Mouse (Mus musculus) liver, adult 2 months (tissue): ENCODE measurements around the gene Cyb561a3. TPM values are rescaled to one million over a fixed set of nuclear protein-coding genes. Genes with fewer than 3 reads are reported as not detected.
A peak's percentile ranks its signal among the peaks of the same experiment; 100 is the strongest.

ENCODE experiments used
- DNase-seq: peaks from one replicate; pipeline ENCODE4 v3.0.0-alpha.2; 2011; ENCODE audit warnings: low read depth, low spot score; ENCODE audit errors: extremely low read depth
- H3K27ac ChIP-seq: fragments of 200-500 bp; replicated peaks from 2 replicates; pipeline ENCODE4 v1.5.1; 2012; ENCODE audit warnings: low read depth, mild to moderate bottlenecking, control low read depth, inconsistent platforms, low read length; ENCODE audit not compliant: insufficient read depth
- H3K27me3 ChIP-seq: fragments of 200-500 bp; 2 replicates; pipeline ENCODE4 v1.6.1; 2012; ENCODE audit warnings: mild to moderate bottlenecking, moderate library complexity, low read length, inconsistent platforms; ENCODE audit not compliant: control insufficient read depth, insufficient read depth
- H3K36me3 ChIP-seq: fragments of 200-500 bp; 2 replicates; pipeline ENCODE4 v1.6.1; 2012; ENCODE audit warnings: low read length, inconsistent platforms; ENCODE audit not compliant: control insufficient read depth, insufficient read depth
- H3K4me1 ChIP-seq: fragments of 200-500 bp; 2 replicates; pipeline ENCODE4 v1.6.1; 2011; ENCODE audit warnings: low read length; ENCODE audit not compliant: control insufficient read depth, insufficient read depth
- H3K4me3 ChIP-seq: fragments of 200-500 bp; 2 replicates; pipeline ENCODE4 v1.5.1; 2011; ENCODE audit warnings: low read depth, mild to moderate bottlenecking, control low read depth, low read length, moderate library complexity; ENCODE audit not compliant: insufficient read depth
- H3K79me2 ChIP-seq: fragments of 200-500 bp; 2 replicates; pipeline ENCODE4 v1.6.1; 2012; ENCODE audit warnings: inconsistent platforms, mild to moderate bottlenecking, low read length, moderate library complexity; ENCODE audit not compliant: control insufficient read depth, insufficient read depth
- H3K9ac ChIP-seq: fragments of 200-500 bp; 2 replicates; pipeline ENCODE4 v1.6.1; 2012; ENCODE audit warnings: low read depth, mild to moderate bottlenecking, control low read depth, inconsistent platforms, low read length
- CTCF ChIP-seq: fragments of 200-500 bp; IDR thresholded peaks from 2 replicates; pipeline ENCODE4 v1.5.1; 2011; ENCODE audit warnings: low read depth, low read length, control low read depth
- POLR2A ChIP-seq: fragments of 200-500 bp; IDR thresholded peaks from 2 replicates; pipeline ENCODE4 v1.6.1; 2011; ENCODE audit warnings: low read length, control low read depth; ENCODE audit not compliant: insufficient read depth; ENCODE audit errors: extremely low read depth
- WGBS: fragments of 180-500 bp; shearing (Covaris S2); methylation state at CpG from one replicate; pipeline ENCODE4 v1.1.7; 2018; 5-methylcytosine and 5-hydroxymethylcytosine counted together
- polyA plus RNA-seq: library from polyadenylated mRNA; depleted of rRNA; stranded (reverse); fragments of >200 nt; gene quantifications from 2 replicates; pipeline ENCODE4 v1.2.3, GENCODE M21; 2012
- total RNA-seq: library from RNA; depleted of rRNA; stranded (reverse); fragments of >200 nt; gene quantifications from 2 replicates; pipeline ENCODE4 v1.2.3, GENCODE M21; 2014

Cyb561a3 gene
- total and polyA plus RNA-seq, 2 experiments, result 8.9 to 32.5 TPM

GRCm38 (mm10) chr19:10585112-10585511, 8.1 kb downstream of the Cyb561a3 start:
- Histone ChIP-seq H3K27ac (no peak overlapping the region), H3K27me3 (no peaks in the 10 kb centered on the region), H3K4me3 (no peak overlapping the region), H3K36me3 (peaks cover 14% of the 10 kb centered on the region; the same call in 1 of the 2 replicates), H3K79me2 (no peaks in the 10 kb centered on the region), H3K9ac (no peak overlapping the region), H3K4me1 (peaks cover 7% of the 10 kb centered on the region; the same call in 1 of the 2 replicates)
- TF ChIP-seq CTCF (no peak), POLR2A (no peak)
- DNase-seq, result no peak
- 29% methylated on average over 8 of the region's 8 CpGs for WGBS

GRCm38 (mm10) chr19:10587231-10587630, 10.3 kb downstream of the Cyb561a3 start:
- Histone ChIP-seq H3K9ac (no peak overlapping the region), H3K79me2 (no peaks in the 10 kb centered on the region), H3K27me3 (no peaks in the 10 kb centered on the region), H3K4me3 (no peak overlapping the region), H3K27ac (peak overlapping the region; percentile 58), H3K36me3 (peaks cover 13% of the 10 kb centered on the region; the same call in 1 of the 2 replicates), H3K4me1 (peaks cover 16% of the 10 kb centered on the region)
- WGBS, result 33% methylated on average over 8 of the region's 8 CpGs
- TF ChIP-seq CTCF, result no peak
- DNase-seq, result peak; percentile 72

GRCm38 (mm10) chr19:10589127-10589857, 12.3 kb downstream of the Cyb561a3 start:
- DNase-seq, result peak; percentile 59
- no peak for TF ChIP-seq CTCF
- no peak for TF ChIP-seq POLR2A
- H3K4me1 ChIP-seq, result peaks cover 35% of the 10 kb centered on the region
- no peak overlapping the region for H3K4me3 ChIP-seq
- WGBS, result 62% methylated on average over 5 of the region's 5 CpGs
- H3K36me3 ChIP-seq, result peaks cover 26% of the 10 kb centered on the region
- H3K27ac ChIP-seq, result 0 out of 2 replicates have a peak overlapping the region, but pooled peaks have one; percentile 5
- no peak overlapping the region for H3K9ac ChIP-seq
- H3K79me2 ChIP-seq, result no peaks in the 10 kb centered on the region
- no peaks in the 10 kb centered on the region for H3K27me3 ChIP-seq

GRCm38 (mm10) chr19:10590301-10590700, 13.3 kb downstream of the Cyb561a3 start:
- Histone ChIP-seq H3K9ac (no peak overlapping the region), H3K36me3 (peaks cover 35% of the 10 kb centered on the region), H3K4me3 (no peak overlapping the region), H3K4me1 (peaks cover 34% of the 10 kb centered on the region), H3K27me3 (no peaks in the 10 kb centered on the region), H3K27ac (peak overlapping the region; percentile 6), H3K79me2 (no peaks in the 10 kb centered on the region)
- DNase-seq, result peak; percentile 68
- WGBS, result 15% methylated on average over 3 of the region's 3 CpGs
- TF ChIP-seq CTCF (no peak), POLR2A (no peak)

- H3K79me2 ChIP-seq, result no peaks in the 10 kb centered on the region
- H3K36me3 ChIP-seq, result peaks cover 48% of the 10 kb centered on the region
- H3K4me1 ChIP-seq, result peaks cover 43% of the 10 kb centered on the region
- peak overlapping the region; percentile 89 for H3K27ac ChIP-seq
- WGBS, result 24% methylated on average over 6 of the region's 6 CpGs
- H3K9ac ChIP-seq, result no peak overlapping the region
- TF ChIP-seq POLR2A (no peak), CTCF (no peak)
- no peaks in the 10 kb centered on the region for H3K27me3 ChIP-seq
- no peak overlapping the region for H3K4me3 ChIP-seq
- DNase-seq, result peak; percentile 90
Observed at GRCm38 (mm10) chr19:10591659-10592377, 14.8 kb downstream of the Cyb561a3 start.
